Mouse (Mus musculus) cerebellum, adult 11 months (tissue): ENCODE data around the gene Zfp819.
A peak's percentile ranks its signal among the peaks of the same experiment; 100 is the strongest.

Source experiments
- DNase-seq: peaks from one replicate; pipeline ENCODE4 v3.0.0; 2022

Zfp819 gene

GRCm38 (mm10) chr7:43606896-43607742 is at the start of gene Zfp819:
Zfp819 (plus strand) TSS chr7:43607169.
- no peak for DNase-seq

DNA sequence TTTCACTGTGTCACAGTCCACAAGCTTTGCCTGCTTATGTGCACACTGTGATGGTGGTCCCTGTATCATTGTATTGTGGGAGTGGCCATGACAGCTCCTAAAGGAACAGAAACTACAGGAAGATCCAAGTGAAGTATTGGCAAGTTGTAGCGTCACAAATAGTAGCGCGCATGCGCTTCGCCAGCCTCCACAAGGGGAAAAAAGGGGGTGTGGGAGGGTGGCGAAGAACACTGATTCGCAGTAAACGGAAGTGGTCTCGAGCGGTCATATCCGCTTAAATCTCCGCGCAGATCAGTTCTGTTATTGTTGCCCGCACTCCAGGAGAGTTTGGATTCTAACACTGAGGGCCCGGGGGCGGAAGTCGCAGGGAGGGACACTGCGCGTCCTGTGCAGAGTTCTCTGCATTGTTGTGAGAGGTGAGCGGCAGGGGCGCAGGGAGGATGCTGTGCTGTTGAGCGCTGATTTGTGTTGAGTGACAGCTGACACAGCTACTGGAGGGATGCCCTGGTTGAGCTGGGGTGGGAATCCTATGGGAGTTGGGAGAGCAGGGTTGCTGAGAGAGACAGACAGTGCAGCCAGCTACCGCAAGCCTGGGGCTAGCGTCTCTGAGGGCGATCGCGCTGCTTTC is 44.8 kb upstream of the Zfp819 start, which contains the start of gene Zfp658:
Gene Zfp658 (plus strand): TSS at position 251 of the 628 bp plus-strand sequence.
- peak; percentile 77 for DNase-seq

DNA sequence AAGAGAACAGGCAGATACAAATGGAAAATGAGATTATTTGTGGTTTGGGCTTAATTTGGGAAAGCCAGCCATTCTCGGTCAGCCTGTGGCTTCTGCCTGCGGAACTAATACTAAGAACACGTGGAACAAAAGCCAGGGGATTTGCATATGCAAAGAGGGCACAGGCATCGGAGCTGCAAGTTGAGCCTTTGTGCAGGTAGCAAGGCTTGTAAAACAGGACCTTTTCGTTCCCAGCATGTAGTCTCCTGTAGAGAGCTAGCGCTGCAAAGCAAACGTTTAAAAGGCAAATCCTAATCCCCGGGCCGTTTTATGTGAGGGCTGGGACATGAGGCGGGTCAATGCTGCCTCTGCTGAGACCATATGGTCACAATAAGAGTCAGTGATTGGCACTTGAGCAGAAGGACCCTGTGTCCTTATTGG is 44.3 kb upstream of the Zfp819 start:
- DNase-seq = no peak

- DNase-seq = no peak
These were observed 43.7 kb upstream of the Zfp819 start for GRCm38 (mm10) chr7:43563300-43563699.

- DNase-seq = no peak
These were observed 35.8 kb upstream of the Zfp819 start for GRCm38 (mm10) chr7:43571216-43571615.

DNA sequence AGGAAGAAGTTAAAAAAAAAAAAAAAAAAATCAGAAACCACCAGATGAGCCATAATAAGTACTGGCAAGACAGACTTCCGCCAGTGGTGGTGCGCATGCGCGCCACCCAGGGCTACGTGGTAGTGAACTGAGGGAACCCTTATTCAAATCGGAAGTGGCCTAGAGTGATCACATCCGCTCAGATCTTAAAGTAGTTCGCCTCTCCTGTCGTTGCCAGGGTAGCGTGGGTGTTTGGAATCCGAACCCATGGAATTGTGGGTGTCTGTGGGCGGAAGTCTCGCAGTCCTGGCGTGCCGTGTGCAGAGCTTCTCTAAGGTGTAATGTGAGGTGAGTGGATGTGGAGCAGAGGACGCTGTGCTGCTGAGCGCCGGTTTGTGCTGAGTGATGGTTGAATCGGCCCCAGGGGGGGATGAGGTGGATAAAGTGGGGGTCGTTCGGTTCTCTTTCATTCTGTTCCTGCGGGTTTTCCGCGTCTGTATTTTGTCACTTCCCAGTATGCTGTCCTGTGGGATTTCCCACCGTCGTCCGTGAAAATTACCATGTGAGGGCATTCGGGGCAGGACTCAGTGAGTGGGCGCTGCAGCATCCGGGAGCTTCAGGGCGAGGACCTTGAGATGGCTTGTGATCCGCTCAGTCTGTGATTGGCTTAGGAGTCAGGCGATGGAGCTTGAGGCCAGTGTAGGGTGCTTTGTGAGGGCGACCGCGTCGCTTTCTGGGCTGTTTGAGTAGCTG is 27.4 kb upstream of the Zfp819 start, which contains the start of gene Zfp719:
Gene Zfp719 (plus strand): TSS at position 171 of the 732 bp plus-strand sequence.
- DNase-seq = peak; percentile 88

DNA sequence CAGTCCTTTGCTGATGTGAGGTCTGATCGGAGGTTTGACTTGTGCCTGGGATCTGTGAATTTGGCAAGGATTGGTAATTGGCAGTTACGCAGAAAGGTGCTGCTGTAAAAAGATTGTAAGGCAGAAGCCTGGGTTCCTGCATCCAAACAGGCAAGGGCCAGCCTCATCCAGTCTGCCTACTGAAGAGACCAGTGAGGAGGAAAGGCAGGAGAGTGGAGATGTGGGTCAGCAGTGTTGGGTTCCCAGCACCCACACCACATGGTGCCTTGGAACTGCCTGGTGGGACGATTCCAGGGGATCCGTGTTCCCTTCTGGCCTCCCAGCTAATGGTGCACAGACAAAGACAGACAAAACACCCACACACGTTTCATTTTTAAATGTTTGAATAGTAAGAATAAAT is 26.4 kb upstream of the Zfp819 start:
- peak; percentile 28 for DNase-seq

DNA sequence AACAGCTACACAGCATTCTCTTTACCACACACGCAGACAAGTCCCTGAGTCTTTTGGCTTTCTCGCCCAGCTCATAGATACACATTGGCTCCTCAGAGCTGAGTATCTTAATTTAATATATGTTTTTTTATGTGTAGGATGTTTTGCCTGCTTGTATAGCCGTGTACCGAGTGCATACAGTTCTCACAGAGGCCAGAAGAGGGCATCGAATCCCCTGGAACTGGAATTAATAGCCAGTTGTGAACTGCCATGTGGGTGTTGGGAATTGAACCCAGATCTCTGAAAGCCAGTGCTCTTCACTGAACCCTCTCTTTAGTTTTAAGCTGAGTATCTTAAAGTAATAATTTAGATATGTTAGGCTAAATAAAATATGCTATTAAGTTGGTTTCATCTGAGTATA is 22.2 kb upstream of the Zfp819 start:
- DNase-seq = no peak

DNA sequence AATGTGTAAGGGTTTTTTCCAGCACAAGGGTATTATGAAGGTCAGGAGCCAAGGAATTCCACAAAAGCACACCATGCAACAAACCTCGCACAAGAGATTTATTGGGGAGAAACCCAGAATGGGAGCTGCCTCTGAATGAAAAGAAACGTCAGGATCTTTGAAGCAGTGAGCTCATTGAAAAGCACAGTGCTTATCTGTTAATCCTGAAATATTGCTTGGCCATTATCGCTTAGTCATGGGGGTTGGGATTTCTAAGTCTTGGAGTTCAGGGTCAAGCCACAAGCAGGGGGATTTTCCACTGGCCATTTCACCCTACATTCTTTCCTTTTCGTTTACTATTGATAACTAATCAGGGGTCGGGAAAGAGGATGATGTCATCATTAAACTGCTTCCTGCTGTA is 5.1 kb upstream of the Zfp819 start:
- no peak for DNase-seq

DNA sequence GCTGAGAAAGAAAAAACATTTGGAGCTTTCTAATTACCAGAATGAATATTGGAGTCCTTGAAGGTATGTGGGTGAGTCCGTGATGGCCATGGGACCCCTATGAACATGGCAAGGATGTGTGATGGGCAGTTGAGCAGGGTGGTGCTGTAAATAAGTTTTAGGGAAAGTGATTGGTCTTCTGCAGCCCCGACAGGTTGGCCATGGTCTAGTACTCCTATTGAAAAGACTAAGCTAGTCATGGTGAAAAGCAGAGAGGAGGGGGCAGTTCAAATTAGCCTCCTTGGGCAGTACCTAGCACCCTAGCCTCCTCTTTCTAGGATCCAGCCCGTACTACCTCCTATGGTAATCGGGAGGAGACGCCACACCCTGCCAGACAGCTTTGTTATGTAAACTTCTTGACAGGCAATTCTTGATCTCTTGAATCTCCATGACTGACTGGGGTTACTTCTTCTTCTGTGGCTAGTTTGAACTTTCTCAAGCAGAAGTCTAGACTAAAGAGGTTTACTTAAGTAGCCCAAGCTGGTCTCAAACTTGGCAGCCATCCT is 846 bp downstream of the Zfp819 start:
- no peak for DNase-seq

DNA sequence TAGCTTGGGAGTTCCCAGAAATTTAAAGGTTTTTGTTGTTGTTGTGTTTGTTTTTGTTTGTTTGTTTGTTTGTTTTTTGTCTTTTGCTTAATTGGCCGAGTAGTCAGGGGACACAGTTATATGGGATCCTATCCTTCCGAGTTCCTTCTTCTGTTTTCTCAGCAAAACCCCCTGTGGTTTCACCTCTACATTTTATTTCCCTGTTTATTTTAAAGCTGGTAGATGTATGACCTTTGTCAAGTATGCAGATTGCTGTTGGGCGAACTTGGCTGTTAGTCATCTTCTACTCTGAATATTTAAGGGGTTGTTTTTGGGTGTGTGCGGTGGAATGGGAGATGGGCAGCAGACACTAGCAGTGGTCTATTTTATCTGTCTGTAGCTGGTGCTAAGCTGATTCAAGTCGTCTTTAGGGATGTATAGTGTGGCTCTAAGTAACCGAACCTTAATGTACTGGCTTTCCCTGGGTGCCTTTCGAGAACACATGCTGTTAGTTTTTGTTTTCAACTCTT is 1.4 kb downstream of the Zfp819 start:
- no peak for DNase-seq

DNA sequence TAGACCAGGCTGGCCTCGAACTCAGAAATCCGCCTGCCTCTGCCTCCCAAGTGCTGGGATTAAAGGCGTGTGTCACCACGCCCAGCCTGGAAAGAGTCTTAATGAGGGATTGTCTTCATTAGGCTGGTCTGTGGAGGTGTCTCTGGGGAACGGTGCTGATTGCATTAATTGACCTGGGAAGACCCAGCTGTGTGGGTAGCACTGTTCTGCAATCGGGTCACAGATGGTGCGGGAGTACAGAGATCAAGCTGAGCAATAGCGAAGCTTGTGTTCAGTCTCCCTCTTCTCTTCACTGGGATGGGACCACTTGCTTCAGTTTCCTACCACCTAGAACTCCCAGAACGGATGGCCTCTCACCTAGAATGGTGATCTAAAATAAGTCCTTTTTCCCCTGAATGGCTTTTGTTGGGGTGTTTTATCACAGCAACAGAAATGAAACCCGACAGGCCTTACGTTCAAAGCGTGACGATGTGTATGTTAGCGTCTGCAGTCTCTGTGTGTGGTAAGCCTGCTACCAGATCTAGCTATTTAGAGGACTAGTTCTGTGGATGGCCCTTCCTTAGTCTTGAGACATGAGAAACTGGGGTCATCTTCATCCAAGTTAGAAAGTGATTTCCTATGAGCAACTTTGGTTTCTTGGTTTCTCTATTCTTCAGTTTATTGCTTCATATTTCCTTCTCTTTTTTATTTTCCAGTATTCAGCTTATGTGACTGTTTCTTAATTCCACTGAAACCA is 7.0 kb downstream of the Zfp819 start:
- no peak for DNase-seq

GRCm38 (mm10) chr7:43622927-43623326 is 16.0 kb downstream of the Zfp819 start:
- DNase-seq = no peak

GRCm38 (mm10) chr7:43623819-43624218 is 16.9 kb downstream of the Zfp819 start:
- DNase-seq = no peak

GRCm38 (mm10) chr7:43625065-43625464 is 18.1 kb downstream of the Zfp819 start:
- DNase-seq = no peak

DNA sequence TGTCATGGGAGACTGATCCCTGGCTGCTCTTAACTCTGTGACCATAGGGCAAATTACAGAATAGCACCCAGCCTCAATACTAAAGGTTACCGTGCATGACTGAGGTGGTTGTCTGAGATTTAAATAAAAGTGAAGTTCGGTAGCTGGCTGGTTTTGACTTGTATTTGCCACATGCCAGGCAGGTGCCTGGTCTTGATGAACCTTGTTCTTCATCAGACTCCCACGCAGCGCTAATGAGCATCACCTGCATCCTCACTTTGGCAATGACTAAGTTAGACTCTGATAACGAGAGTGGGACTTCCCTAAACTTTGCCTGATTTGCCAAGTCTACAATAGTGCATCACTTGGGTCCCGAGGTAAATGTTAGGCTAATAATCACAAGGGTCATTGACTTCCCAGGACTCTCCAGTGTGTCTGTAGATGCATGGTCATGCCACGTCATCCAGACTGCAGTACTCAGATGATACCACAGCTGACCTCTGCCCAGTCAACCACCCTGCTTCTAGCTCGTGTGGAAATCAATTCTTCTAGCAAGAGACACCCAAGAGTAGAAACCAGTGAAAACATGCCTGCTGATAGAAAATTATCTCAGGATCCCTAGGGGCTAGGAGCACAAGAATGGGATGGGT is 18.9 kb downstream of the Zfp819 start:
- DNase-seq = no peak

GRCm38 (mm10) chr7:43633940-43634339 is 27.0 kb downstream of the Zfp819 start:
- no peak for DNase-seq

GRCm38 (mm10) chr7:43634500-43634899 is 27.5 kb downstream of the Zfp819 start, which contains the start of gene Ceacam18:
Ceacam18 (plus strand) TSS chr7:43634707.
- DNase-seq = no peak

DNA sequence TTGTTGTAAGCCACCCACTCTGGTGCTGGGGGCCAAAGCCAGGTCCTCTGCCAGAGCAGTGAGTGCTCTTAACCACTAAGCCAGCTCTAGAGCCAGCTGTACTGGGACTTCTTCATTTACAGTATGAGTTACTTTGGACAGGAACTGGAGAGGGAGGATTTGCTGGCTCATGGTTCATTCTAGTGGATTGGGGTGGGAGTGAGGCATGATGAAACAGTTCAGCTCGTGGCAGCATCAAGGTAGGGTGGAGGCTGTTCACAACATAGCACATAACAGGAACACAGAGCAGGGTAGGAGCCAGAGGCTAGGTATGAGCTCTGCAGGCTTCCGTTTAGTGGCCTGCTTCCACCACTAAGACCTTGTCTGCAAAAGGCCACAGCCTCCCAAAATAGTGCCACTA is 29.2 kb downstream of the Zfp819 start:
- no peak for DNase-seq

GRCm38 (mm10) chr7:43637118-43637517 is 30.1 kb downstream of the Zfp819 start:
- no peak for DNase-seq

DNA sequence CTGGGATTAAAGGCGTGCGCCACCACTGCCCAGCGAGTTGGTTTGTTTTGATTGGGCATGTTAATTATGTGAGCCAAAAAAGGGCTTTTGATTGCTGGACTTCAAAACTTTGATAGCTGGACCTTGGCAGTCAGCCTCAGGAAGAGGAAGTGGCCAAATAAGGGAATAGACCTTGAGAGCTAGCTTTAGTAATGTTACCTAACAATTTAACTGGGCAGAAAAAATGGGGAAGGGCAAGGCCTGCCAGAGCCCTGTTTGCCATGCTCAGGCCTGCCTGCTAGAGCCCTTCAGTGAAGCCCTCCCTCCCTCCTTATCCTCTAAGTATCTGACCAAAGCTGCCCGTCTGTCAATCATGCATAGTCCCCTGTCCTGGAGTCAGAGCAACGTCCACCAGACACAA is 35.6 kb downstream of the Zfp819 start:
- no peak for DNase-seq
